Mouse (Mus musculus) T-helper 17 cell (primary cell): ENCODE results near the gene Lamc2.

Experiments used
- in situ Hi-C, 2 experiments: fragments of 300-600 bp; cut with MboI, MseI; formaldehyde crosslinking; loops; 1 replicate in 1 of 2; 2 replicates in 1 of 2; pipeline ENCODE4 v1.15.1; 2025; ENCODE audit warnings: high pct_unique_total_duplicates in 2 of 2

Gene Lamc2

GRCm38 (mm10) chr1:153185828-153186803 lies at the start of gene Lamc2:
Gene Lamc2 (minus strand): TSS chr1:153186447.
- in situ Hi-C loops, result loop anchor here in 1 of 2 experiments (5.0 to 10.0 kb wide), 2 partner anchors 64 to 81 kb away; no protein-coding TSS in a partner anchor

- in situ Hi-C loops, result no loop called here
Observed at GRCm38 (mm10) chr1:153235576-153235975, 49.3 kb upstream of the Lamc2 start.

- in situ Hi-C loops, result no loop called here
Observed at GRCm38 (mm10) chr1:153231681-153232080, 45.4 kb upstream of the Lamc2 start.

- in situ Hi-C loops, result no loop called here
Observed at GRCm38 (mm10) chr1:153227916-153228315, 41.7 kb upstream of the Lamc2 start.

- in situ Hi-C loops, result no loop called here
Observed at GRCm38 (mm10) chr1:153227096-153227495, 40.8 kb upstream of the Lamc2 start.

- in situ Hi-C loops, result no loop called here
Observed at GRCm38 (mm10) chr1:153225786-153226725, 39.8 kb upstream of the Lamc2 start.

- in situ Hi-C loops, result no loop called here
Observed at GRCm38 (mm10) chr1:153224331-153224730, 38.1 kb upstream of the Lamc2 start.

GRCm38 (mm10) chr1:153219376-153219775 lies 33.1 kb upstream of the Lamc2 start:
- in situ Hi-C loops, result no loop called here

- in situ Hi-C loops, result no loop called here
Observed at GRCm38 (mm10) chr1:153216516-153216915, 30.3 kb upstream of the Lamc2 start.

- in situ Hi-C loops, result no loop called here
Observed at GRCm38 (mm10) chr1:153215676-153216075, 29.4 kb upstream of the Lamc2 start.

- in situ Hi-C loops, result no loop called here
Observed at GRCm38 (mm10) chr1:153210992-153211391, 24.7 kb upstream of the Lamc2 start.

GRCm38 (mm10) chr1:153210198-153210597 lies 24.0 kb upstream of the Lamc2 start:
- in situ Hi-C loops, result no loop called here

GRCm38 (mm10) chr1:153202195-153202594 lies 15.9 kb upstream of the Lamc2 start:
- in situ Hi-C loops, result no loop called here

- in situ Hi-C loops, result no loop called here
Observed at GRCm38 (mm10) chr1:153201448-153201847, 15.2 kb upstream of the Lamc2 start.

GRCm38 (mm10) chr1:153197316-153197850 lies 11.1 kb upstream of the Lamc2 start:
- in situ Hi-C loops, result no loop called here

GRCm38 (mm10) chr1:153192945-153193344 lies 6.7 kb upstream of the Lamc2 start:
- in situ Hi-C loops, result no loop called here

GRCm38 (mm10) chr1:153192379-153192778 lies 6.1 kb upstream of the Lamc2 start:
- in situ Hi-C loops, result no loop called here

GRCm38 (mm10) chr1:153191943-153192329 lies 5.7 kb upstream of the Lamc2 start:
- in situ Hi-C loops, result no loop called here

- in situ Hi-C loops, result no loop called here
Observed at GRCm38 (mm10) chr1:153191237-153191942, 5.1 kb upstream of the Lamc2 start.

- in situ Hi-C loops, result loop anchor here in 1 of 2 experiments (5.0 to 10.0 kb wide), 2 partner anchors 66 to 83 kb away; no protein-coding TSS in a partner anchor
Observed at GRCm38 (mm10) chr1:153188081-153188480, 1.8 kb upstream of the Lamc2 start.
